Mouse (Mus musculus) layer of hippocampus, adult 2 months (tissue): ENCODE measurements around the gene 4930558K02Rik. TPM values are rescaled to one million over a fixed set of nuclear protein-coding genes. Genes with fewer than 3 reads are reported as not detected.
A peak's percentile ranks its signal among the peaks of the same experiment; 100 is the strongest.

Experiments used
- DNase-seq, 2 experiments: peaks; one replicate each; pipeline ENCODE4 v3.0.0; 2022; ENCODE audit warnings: low spot score in 2 of 2
- H3K27ac ChIP-seq: fragments of 200-600 bp; 2 replicates; pipeline ENCODE4 v1.8.1; 2022
- H3K4me3 ChIP-seq: fragments of 200-600 bp; 2 replicates; pipeline ENCODE4 v1.8.1; 2022; ENCODE audit warnings: mild to moderate bottlenecking
- CTCF ChIP-seq: fragments of 200-600 bp; conservative IDR thresholded peaks from 2 replicates; pipeline ENCODE4 v1.8.1; 2022; ENCODE audit warnings: antibody characterized with exemption, mild to moderate bottlenecking, moderate library complexity
- total RNA-seq, 2 experiments: library from RNA; stranded (reverse); gene quantifications; 2 replicates each; pipeline ENCODE4 v1.2.3; 2021

Gene 4930558K02Rik
- total RNA-seq, 2 experiments from 2014 or later: not detected

- no peak for DNase-seq
- no peak for TF ChIP-seq CTCF
- Histone ChIP-seq H3K4me3 (no peak overlapping the region), H3K27ac (no peak overlapping the region)
These were observed 4.0 kb upstream of the 4930558K02Rik start for GRCm38 (mm10) chr1:161983451-161983850.

- DNase-seq: no peak
- Histone ChIP-seq H3K4me3 (no peak overlapping the region), H3K27ac (no peak overlapping the region)
- TF ChIP-seq CTCF: no peak
These were observed 1.3 kb upstream of the 4930558K02Rik start for GRCm38 (mm10) chr1:161980626-161981298.

DNA sequence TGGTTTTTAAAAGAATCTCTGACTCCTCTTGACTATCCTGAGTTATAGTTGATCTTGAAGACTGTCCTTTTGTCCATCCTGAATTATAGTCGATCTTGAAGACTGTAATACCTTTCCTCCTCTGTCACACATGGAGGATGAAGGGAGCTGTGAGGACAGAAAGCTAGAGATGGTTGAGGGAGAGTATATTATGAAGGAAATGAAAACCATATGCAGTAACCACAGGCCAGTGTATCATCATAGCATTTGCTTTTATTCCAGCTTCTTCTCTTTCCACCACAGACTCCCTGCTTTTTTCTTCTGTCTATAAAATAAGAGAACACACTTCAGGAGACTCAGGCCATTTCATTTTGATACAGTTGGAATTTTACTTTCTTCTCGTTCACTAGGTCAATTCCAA is 610 bp upstream of the 4930558K02Rik start:
- no peak for DNase-seq
- H3K27ac ChIP-seq: no peak overlapping the region
- no peak overlapping the region for H3K4me3 ChIP-seq
- no peak for TF ChIP-seq CTCF

DNA sequence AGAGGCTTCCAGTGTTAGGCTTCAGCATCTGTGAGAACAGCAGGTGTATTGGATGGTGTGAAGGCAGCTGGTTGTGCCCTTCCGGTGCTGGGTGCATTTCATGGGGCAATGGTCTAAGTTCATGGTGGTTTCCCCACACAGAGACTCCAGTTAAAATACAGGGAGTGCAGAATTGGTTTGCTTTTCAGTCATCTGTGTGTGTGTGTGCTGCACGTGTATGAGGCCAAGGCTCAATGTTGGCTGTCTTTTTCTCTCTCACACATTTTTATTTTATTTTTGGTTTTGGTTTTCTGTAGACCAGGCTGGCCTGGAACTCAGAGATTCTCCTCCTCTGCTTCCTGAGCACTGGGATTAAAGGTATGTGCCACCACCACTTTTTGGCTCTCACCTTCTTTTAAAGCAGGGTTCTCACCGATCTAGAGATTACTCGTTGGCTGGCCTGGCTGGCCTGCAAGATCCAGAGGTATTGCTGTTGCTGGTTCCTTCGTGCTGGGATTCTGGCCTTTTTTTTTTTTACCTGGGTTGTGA is 1.2 kb downstream of the 4930558K02Rik start:
- TF ChIP-seq CTCF: no peak
- H3K27ac ChIP-seq: no peak overlapping the region
- DNase-seq: no peak
- no peak overlapping the region for H3K4me3 ChIP-seq

- TF ChIP-seq CTCF: no peak
- Histone ChIP-seq H3K27ac (no peak overlapping the region), H3K4me3 (no peak overlapping the region)
- DNase-seq: no peak
These were observed 2.1 kb downstream of the 4930558K02Rik start for GRCm38 (mm10) chr1:161977331-161977730.

DNA sequence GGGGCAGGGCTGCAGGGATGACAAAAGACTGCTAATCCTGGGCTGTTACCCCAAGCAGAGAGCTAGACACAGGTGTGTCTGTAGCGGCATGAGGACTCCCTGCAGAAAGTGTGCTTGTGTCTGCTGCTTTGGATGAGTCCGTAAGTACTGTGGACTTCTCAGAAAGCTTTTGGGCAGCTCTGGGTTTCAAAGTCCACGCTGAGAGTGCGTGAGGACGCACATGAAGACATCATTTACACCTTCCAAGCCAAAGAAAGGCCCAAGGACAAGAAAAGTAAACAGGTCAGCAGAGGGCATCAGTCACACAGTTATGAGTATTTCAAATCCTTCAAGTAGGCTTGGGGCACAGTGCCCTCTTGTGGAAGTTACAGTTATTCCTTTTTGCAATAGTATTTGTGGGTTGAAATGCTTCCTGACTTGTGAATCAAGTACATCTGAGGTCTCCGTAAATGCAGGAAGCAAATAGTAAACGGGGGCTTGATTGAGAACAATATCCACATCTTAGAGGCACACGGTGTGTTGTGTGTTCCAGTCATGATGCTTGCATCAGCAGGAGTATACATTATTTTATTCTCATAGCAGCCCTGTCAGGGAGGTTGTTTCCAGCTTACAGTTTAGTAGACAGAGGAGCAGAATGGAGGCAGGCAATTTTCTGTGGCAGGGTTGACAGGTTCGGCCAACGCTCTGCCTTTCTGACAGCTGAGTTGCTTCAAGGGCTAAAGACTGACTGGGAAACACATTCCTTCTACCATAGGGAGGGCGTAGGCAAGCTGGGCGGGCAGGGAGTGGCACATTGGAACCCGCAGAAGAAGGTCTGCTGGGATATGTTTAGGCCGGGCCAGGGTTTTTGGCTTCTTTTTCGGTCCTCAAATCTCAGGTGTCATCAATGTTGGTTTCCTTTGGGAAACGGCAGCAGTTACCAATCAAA is 2.9 kb downstream of the 4930558K02Rik start:
- peak; percentile 73 to 85 for DNase-seq
- Histone ChIP-seq H3K27ac (no peak overlapping the region), H3K4me3 (no peak overlapping the region)
- TF ChIP-seq CTCF: peak; percentile 95

- no peak overlapping the region for H3K27ac ChIP-seq
- DNase-seq: peak in 1 of 2 experiments; percentile 16
- no peak overlapping the region for H3K4me3 ChIP-seq
- TF ChIP-seq CTCF: no peak
These were observed 7.2 kb downstream of the 4930558K02Rik start for GRCm38 (mm10) chr1:161972233-161972632.

- H3K4me3 ChIP-seq: no peak overlapping the region
- TF ChIP-seq CTCF: no peak
- DNase-seq: no peak
- H3K27ac ChIP-seq: no peak overlapping the region
These were observed 8.6 kb downstream of the 4930558K02Rik start for GRCm38 (mm10) chr1:161970874-161971273.

GRCm38 (mm10) chr1:161968589-161969407 is 10.6 kb downstream of the 4930558K02Rik start, which contains the start of gene Pigc:
Pigc (plus strand) TSS chr1:161969186.
- H3K4me3 ChIP-seq: peak within 1 kb of the TSS; percentile 66
- DNase-seq: peak; percentile 94 to 95
- H3K27ac ChIP-seq: peak within 1 kb of the TSS; percentile 90
- TF ChIP-seq CTCF: peak; percentile 86

DNA sequence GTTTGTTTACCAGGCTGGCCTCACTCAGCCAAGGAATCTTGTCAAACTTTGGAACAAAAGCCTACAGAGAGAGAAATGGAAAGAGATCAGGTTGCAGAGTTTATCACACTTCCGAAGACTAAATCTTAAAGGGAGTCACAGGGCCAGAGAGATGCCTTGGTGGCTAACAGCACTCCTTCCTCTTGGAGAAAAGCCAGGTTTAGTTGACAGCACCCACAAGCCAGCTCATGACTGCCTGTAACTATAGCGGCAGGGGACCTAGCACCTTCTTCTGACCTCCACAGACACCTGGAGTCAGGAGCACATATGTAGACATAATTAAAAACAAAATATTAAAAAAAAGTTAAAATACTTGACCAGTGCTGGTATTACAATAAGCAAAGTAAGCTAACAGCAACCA is 11.5 kb downstream of the 4930558K02Rik start:
- no peak for DNase-seq
- TF ChIP-seq CTCF: no peak
- 0 out of 2 replicates have a peak overlapping the region, but pooled peaks have one; percentile 90 for H3K27ac ChIP-seq
- no peak overlapping the region for H3K4me3 ChIP-seq

GRCm38 (mm10) chr1:161962465-161963377 is 16.7 kb downstream of the 4930558K02Rik start:
- Histone ChIP-seq H3K4me3 (no peak overlapping the region), H3K27ac (no peak overlapping the region)
- DNase-seq: no peak
- peak; percentile 80 for TF ChIP-seq CTCF
